Mouse (Mus musculus) midbrain, embryonic 16.5 days (tissue): ENCODE results near the gene Myo1e. TPM values are rescaled to one million over a fixed set of nuclear protein-coding genes. Genes with fewer than 3 reads are reported as not detected.

Experiments used
- ATAC-seq: fragments of 200-750 bp; cut with Nextera tagmentation; 2 replicates; pipeline ENCODE4 v1.8.0; 2017; ENCODE audit warnings: moderate TSS enrichment
- H3K27ac ChIP-seq: fragments of 300-500 bp; sonication (generic); 2 replicates; pipeline ENCODE4 v1.5.1; 2014; ENCODE audit warnings: mild to moderate bottlenecking, low read length, mixed read lengths
- H3K27me3 ChIP-seq: fragments of 300-500 bp; sonication (generic); 2 replicates; pipeline ENCODE4 v1.6.1; 2014; ENCODE audit warnings: low read depth, low read length, mixed read lengths; ENCODE audit not compliant: control insufficient read depth, insufficient read depth
- H3K36me3 ChIP-seq: fragments of 300-500 bp; sonication (generic); 2 replicates; pipeline ENCODE4 v1.6.1; 2014; ENCODE audit warnings: mild to moderate bottlenecking, low read length, moderate library complexity, mixed read lengths; ENCODE audit not compliant: control insufficient read depth, insufficient read depth
- H3K4me1 ChIP-seq: fragments of 300-500 bp; sonication (generic); 2 replicates; pipeline ENCODE4 v1.6.1; 2014; ENCODE audit warnings: mild to moderate bottlenecking, low read length, mixed read lengths; ENCODE audit not compliant: control insufficient read depth, insufficient read depth
- H3K4me2 ChIP-seq: fragments of 300-500 bp; sonication (generic); 2 replicates; pipeline ENCODE4 v1.6.1; 2014; ENCODE audit warnings: mild to moderate bottlenecking, low read length, mixed read lengths
- H3K4me3 ChIP-seq: fragments of 300-500 bp; sonication (generic); 2 replicates; pipeline ENCODE4 v1.5.1; 2014; ENCODE audit warnings: low read depth, mild to moderate bottlenecking, low read length, moderate library complexity, mixed read lengths
- H3K9ac ChIP-seq: fragments of 300-500 bp; sonication (generic); 2 replicates; pipeline ENCODE4 v1.6.1; 2014; ENCODE audit warnings: low read depth, low read length, mixed read lengths
- H3K9me3 ChIP-seq: fragments of 300-500 bp; sonication (generic); replicated peaks from 2 replicates; pipeline ENCODE4 v1.6.1; 2014; ENCODE audit warnings: mild to moderate bottlenecking, low read length, mixed read lengths; ENCODE audit not compliant: control insufficient read depth, poor library complexity, severe bottlenecking
- WGBS: fragments of 180-500 bp; shearing (Covaris S2); extraction: QIAGEN DNeasy Blood & Tissue Kit; methylation state at CpG from one replicate; pipeline ENCODE4 v1.1.7; 2014; 5-methylcytosine and 5-hydroxymethylcytosine counted together
- polyA plus RNA-seq: library from polyadenylated mRNA; unstranded; fragments of >200 nt; fragmentation: Nextera tagmentation; extraction: Ambion mirVana; gene quantifications from 2 replicates; pipeline ENCODE4 v1.2.1, GENCODE M21; 2015

Myo1e gene
- polyA plus RNA-seq, 1 experiment from 2014 or later = 6.5 TPM

GRCm38 (mm10) chr9:70243241-70243640 lies 36.1 kb downstream of the Myo1e start:
- 84% methylated on average over 8 of the region's 8 CpGs for WGBS
- no peak overlapping the region for H3K4me3 ChIP-seq
- H3K4me2 ChIP-seq = no peak overlapping the region
- no peak overlapping the region for H3K27ac ChIP-seq
- H3K4me1 ChIP-seq = no peaks in the 10 kb centered on the region
- no peak overlapping the region for H3K9ac ChIP-seq
- H3K36me3 ChIP-seq = no peaks in the 10 kb centered on the region
- no peaks in the 10 kb centered on the region for H3K27me3 ChIP-seq
- no peak for ATAC-seq
- H3K9me3 ChIP-seq = no peaks in the 10 kb centered on the region

- Histone ChIP-seq H3K36me3 (no peaks in the 10 kb centered on the region), H3K4me1 (no peaks in the 10 kb centered on the region), H3K4me2 (no peak overlapping the region), H3K4me3 (no peak overlapping the region), H3K27ac (no peak overlapping the region), H3K9me3 (no peaks in the 10 kb centered on the region), H3K9ac (no peak overlapping the region), H3K27me3 (no peaks in the 10 kb centered on the region)
- 78% methylated on average over 2 of the region's 2 CpGs for WGBS
- no peak for ATAC-seq
These were observed 36.6 kb downstream of the Myo1e start for GRCm38 (mm10) chr9:70243708-70244107.

- Histone ChIP-seq H3K27ac (no peak overlapping the region), H3K4me1 (no peaks in the 10 kb centered on the region), H3K9me3 (no peaks in the 10 kb centered on the region), H3K27me3 (no peaks in the 10 kb centered on the region), H3K9ac (no peak overlapping the region), H3K4me3 (no peak overlapping the region), H3K4me2 (no peak overlapping the region), H3K36me3 (no peaks in the 10 kb centered on the region)
- no peak for ATAC-seq
- WGBS = 74% methylated on average over 7 of the region's 7 CpGs
These were observed 37.0 kb downstream of the Myo1e start for GRCm38 (mm10) chr9:70244115-70244514.

- WGBS = 94% methylated on average over 9 of the region's 9 CpGs
- no peak for ATAC-seq
These were observed 37.9 kb downstream of the Myo1e start for GRCm38 (mm10) chr9:70245040-70245439.

GRCm38 (mm10) chr9:70246427-70246826 lies 39.3 kb downstream of the Myo1e start:
- ATAC-seq = no peak
- WGBS = 60% methylated on average over 10 of the region's 10 CpGs
- Histone ChIP-seq H3K9ac (no peak overlapping the region), H3K4me1 (no peaks in the 10 kb centered on the region), H3K4me3 (no peak overlapping the region), H3K27me3 (no peaks in the 10 kb centered on the region), H3K27ac (no peak overlapping the region), H3K4me2 (no peak overlapping the region), H3K36me3 (no peaks in the 10 kb centered on the region), H3K9me3 (no peaks in the 10 kb centered on the region)

More at GRCm38 (mm10) chr9:70245040-70245439, 37.9 kb downstream of the Myo1e start:
- H3K4me2 ChIP-seq = no peak overlapping the region
- H3K9me3 ChIP-seq = no peaks in the 10 kb centered on the region
- no peaks in the 10 kb centered on the region for H3K36me3 ChIP-seq
- no peak overlapping the region for H3K9ac ChIP-seq
- no peak overlapping the region for H3K4me3 ChIP-seq
- no peaks in the 10 kb centered on the region for H3K4me1 ChIP-seq
- no peak overlapping the region for H3K27ac ChIP-seq
- H3K27me3 ChIP-seq = no peaks in the 10 kb centered on the region

GRCm38 (mm10) chr9:70248046-70248445 lies 40.9 kb downstream of the Myo1e start:
- H3K4me2 ChIP-seq = no peak overlapping the region
- H3K4me3 ChIP-seq = no peak overlapping the region
- no peaks in the 10 kb centered on the region for H3K36me3 ChIP-seq
- no peak overlapping the region for H3K9ac ChIP-seq
- no peaks in the 10 kb centered on the region for H3K27me3 ChIP-seq
- no peaks in the 10 kb centered on the region for H3K9me3 ChIP-seq
- 93% methylated on average over 6 of the region's 6 CpGs for WGBS
- no peak overlapping the region for H3K27ac ChIP-seq
- no peaks in the 10 kb centered on the region for H3K4me1 ChIP-seq
- ATAC-seq = no peak

- Histone ChIP-seq H3K9me3 (no peaks in the 10 kb centered on the region), H3K9ac (no peak overlapping the region), H3K4me1 (no peaks in the 10 kb centered on the region), H3K36me3 (no peaks in the 10 kb centered on the region), H3K4me2 (no peak overlapping the region), H3K27me3 (no peaks in the 10 kb centered on the region), H3K4me3 (no peak overlapping the region), H3K27ac (no peak overlapping the region)
- 91% methylated on average over 4 of the region's 4 CpGs for WGBS
- no peak for ATAC-seq
These were observed 41.7 kb downstream of the Myo1e start for GRCm38 (mm10) chr9:70248826-70249225.

GRCm38 (mm10) chr9:70249881-70250681 lies 42.9 kb downstream of the Myo1e start:
- H3K9me3 ChIP-seq = no peaks in the 10 kb centered on the region
- WGBS = 57% methylated on average over 12 of the region's 12 CpGs
- H3K4me2 ChIP-seq = no peak overlapping the region
- no peak for ATAC-seq
- H3K27me3 ChIP-seq = no peaks in the 10 kb centered on the region
- H3K27ac ChIP-seq = no peak overlapping the region
- H3K4me1 ChIP-seq = no peaks in the 10 kb centered on the region
- H3K4me3 ChIP-seq = no peak overlapping the region
- no peak overlapping the region for H3K9ac ChIP-seq
- no peaks in the 10 kb centered on the region for H3K36me3 ChIP-seq

- WGBS = 93% methylated on average over 10 of the region's 10 CpGs
These were observed 44.4 kb downstream of the Myo1e start for GRCm38 (mm10) chr9:70251441-70251985.

More at GRCm38 (mm10) chr9:70251441-70251985, 44.4 kb downstream of the Myo1e start:
- Histone ChIP-seq H3K27me3 (no peaks in the 10 kb centered on the region), H3K4me1 (no peaks in the 10 kb centered on the region), H3K36me3 (no peaks in the 10 kb centered on the region), H3K27ac (no peak overlapping the region), H3K4me3 (no peak overlapping the region), H3K9ac (no peak overlapping the region), H3K9me3 (no peaks in the 10 kb centered on the region), H3K4me2 (no peak overlapping the region)
- ATAC-seq = no peak
